Mouse (Mus musculus) hindbrain, embryonic 15.5 days (tissue): ENCODE measurements around the gene Anapc10. TPM values are rescaled to one million over a fixed set of nuclear protein-coding genes. Genes with fewer than 3 reads are reported as not detected.
"Not testable (repeated sequence)": the region's sequence is repeated elsewhere in the genome, so short reads cannot be mapped to it uniquely, and the experiment has no call there.

Source experiments
- ATAC-seq: fragments of 200-750 bp; cut with Nextera tagmentation; 2 replicates; pipeline ENCODE4 v1.8.0; 2017; ENCODE audit warnings: low read depth, moderate number of reproducible peaks, moderate TSS enrichment; ENCODE audit not compliant: low FRiP score
- H3K27ac ChIP-seq: fragments of 300-500 bp; sonication (generic); replicated peaks from 2 replicates; pipeline ENCODE4 v1.5.1; 2015; ENCODE audit warnings: mild to moderate bottlenecking, inconsistent platforms
- H3K27me3 ChIP-seq: fragments of 300-500 bp; sonication (generic); 2 replicates; pipeline ENCODE4 v1.6.1; 2015; ENCODE audit warnings: control low read depth, inconsistent platforms
- H3K36me3 ChIP-seq: fragments of 300-500 bp; sonication (generic); 2 replicates; pipeline ENCODE4 v1.6.1; 2015; ENCODE audit warnings: control low read depth, inconsistent platforms
- H3K4me1 ChIP-seq: fragments of 300-500 bp; sonication (generic); replicated peaks from 2 replicates; pipeline ENCODE4 v1.6.1; 2015; ENCODE audit warnings: control low read depth, inconsistent platforms
- H3K4me2 ChIP-seq: fragments of 300-500 bp; sonication (generic); 2 replicates; pipeline ENCODE4 v1.6.1; 2015; ENCODE audit warnings: moderate library complexity, mild to moderate bottlenecking, inconsistent platforms
- H3K4me3 ChIP-seq: fragments of 300-500 bp; sonication (generic); 2 replicates; pipeline ENCODE4 v1.5.1; 2015; ENCODE audit warnings: mild to moderate bottlenecking, inconsistent platforms
- H3K9ac ChIP-seq: fragments of 300-500 bp; sonication (generic); 2 replicates; pipeline ENCODE4 v1.6.1; 2015; ENCODE audit warnings: inconsistent platforms
- H3K9me3 ChIP-seq: fragments of 300-500 bp; sonication (generic); 2 replicates; pipeline ENCODE4 v1.6.1; 2016; ENCODE audit warnings: control low read depth, inconsistent platforms
- WGBS: fragments of 180-500 bp; shearing (Covaris S2); methylation state at CpG from one replicate; pipeline ENCODE4 v1.1.7; 2015; 5-methylcytosine and 5-hydroxymethylcytosine counted together
- polyA plus RNA-seq: library from polyadenylated mRNA; unstranded; fragments of >200 nt; fragmentation: Nextera tagmentation; extraction: Ambion mirVana; gene quantifications from 2 replicates; pipeline ENCODE4 v1.2.1, GENCODE M21; 2015

Gene Anapc10
- polyA plus RNA-seq, result 31.2 and 38.2 TPM in 2 replicates

DNA sequence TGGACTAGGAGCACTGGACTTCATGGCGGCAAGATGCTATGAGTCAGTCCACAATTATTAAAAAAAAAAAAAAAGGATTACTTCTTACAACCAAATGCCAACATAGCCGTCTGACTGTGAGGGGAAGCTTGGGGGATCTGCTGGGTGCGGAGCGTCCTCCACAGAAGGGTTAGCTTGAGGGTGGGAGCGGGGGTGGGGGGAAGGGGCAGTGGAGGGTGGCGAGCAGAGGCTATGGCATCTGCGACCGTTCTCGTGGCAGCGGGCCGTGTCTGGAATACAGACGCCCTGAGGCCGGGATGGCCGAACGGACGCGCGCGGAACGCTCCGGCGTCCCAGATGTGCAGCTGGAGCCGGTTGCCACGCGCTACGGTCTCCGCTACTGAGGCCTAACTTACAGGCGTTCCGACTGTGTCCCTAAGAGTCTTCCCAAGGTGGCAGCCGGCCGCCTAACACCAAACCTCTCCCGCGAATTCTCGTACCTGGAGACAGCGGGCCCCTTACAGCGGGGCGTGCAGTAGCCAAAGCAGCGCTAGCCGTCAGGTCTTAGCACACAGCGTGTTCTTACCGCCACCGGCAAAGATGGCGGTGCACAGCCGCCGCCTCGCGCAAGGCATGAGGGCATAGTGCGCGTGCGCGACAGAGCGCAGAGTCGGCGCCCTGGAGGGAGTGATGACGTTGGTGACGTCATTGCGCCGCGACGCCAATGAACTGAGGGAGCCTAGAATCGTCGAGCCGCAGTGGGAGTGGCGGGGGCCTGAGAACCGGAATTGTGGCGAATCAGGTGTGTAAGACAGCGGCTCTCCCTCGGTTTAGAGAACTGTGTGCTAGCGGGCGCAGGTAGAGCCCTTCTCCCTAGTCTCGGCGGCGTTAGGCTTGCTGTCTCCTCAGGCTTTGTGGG lies at the start of gene Anapc10, which contains the start of gene Abce1:
Gene Anapc10, plus strand, starts transcription at position 757 of the 898 bp plus-strand sequence.
Gene Abce1, minus strand, starts transcription at position 677 of the 898 bp plus-strand sequence.
- Histone ChIP-seq H3K4me3 (peak within 1 kb of the TSS; percentile 79), H3K4me2 (peak within 1 kb of the TSS; percentile 83), H3K9ac (peak within 1 kb of the TSS; percentile 79), H3K9me3 (no peaks in the 10 kb centered on the region), H3K36me3 (peaks cover 4% of the 10 kb centered on the region), H3K4me1 (peaks cover 13% of the 10 kb centered on the region), H3K27ac (peak within 1 kb of the TSS; percentile 89), H3K27me3 (no peaks in the 10 kb centered on the region)
- under 1% methylated on average over 73 of the region's 73 CpGs for WGBS
- peak; percentile 98 for ATAC-seq

DNA sequence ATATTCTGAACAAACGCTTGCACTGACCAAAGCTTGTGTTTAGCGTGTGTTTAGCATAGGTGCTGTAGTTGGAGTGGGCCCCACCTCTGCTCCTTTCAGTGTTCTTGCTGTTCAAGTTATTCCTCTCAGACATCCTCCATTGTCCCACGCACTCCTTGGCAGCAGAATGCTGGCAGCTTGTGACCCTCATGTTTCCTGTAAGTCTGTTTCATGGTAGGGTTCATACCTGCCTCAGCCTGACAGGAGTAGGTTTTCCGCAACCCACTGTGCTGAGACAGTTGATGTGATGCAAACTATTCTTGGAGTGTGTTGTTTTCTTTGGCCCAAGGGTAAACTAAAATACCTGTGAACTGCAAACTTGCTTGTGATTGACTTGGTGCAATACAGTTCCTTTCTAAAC lies 35.2 kb upstream of the Anapc10 start:
- no peaks in the 10 kb centered on the region for H3K27me3 ChIP-seq
- no peak overlapping the region for H3K27ac ChIP-seq
- 85% methylated on average over 4 of the region's 4 CpGs for WGBS
- no peak overlapping the region for H3K9ac ChIP-seq
- no peak overlapping the region for H3K4me3 ChIP-seq
- no peak for ATAC-seq
- peaks cover 30% of the 10 kb centered on the region for H3K36me3 ChIP-seq
- H3K4me2 ChIP-seq, result no peak overlapping the region
- peaks cover 5% of the 10 kb centered on the region; the same call in 1 of the 2 replicates for H3K4me1 ChIP-seq
- H3K9me3 ChIP-seq, result no peaks in the 10 kb centered on the region

DNA sequence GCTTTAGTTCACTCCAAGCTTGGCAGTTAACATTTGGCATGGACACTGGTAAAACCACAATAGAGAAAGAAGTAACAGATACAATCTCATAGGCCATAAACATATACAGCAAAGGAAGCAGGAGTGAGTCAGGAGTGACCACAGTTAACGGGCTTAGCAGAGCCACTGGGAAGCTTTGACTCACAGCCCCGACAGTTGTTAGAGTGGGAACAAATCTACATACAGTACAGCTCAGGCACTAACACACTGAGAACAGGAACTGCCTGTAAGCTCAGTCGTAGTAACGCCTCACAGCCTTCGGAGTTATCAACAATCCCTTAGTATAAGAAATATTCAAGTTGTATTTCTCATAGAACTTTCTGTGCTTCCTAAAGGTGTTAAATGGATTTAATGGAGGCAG lies 32.6 kb upstream of the Anapc10 start:
- Histone ChIP-seq H3K9ac (no peak overlapping the region), H3K4me1 (peaks cover 5% of the 10 kb centered on the region; the same call in 1 of the 2 replicates), H3K9me3 (no peaks in the 10 kb centered on the region), H3K27ac (no peak overlapping the region), H3K4me3 (no peak overlapping the region), H3K27me3 (no peaks in the 10 kb centered on the region), H3K36me3 (peaks cover 27% of the 10 kb centered on the region), H3K4me2 (no peak overlapping the region)
- WGBS, result 76% methylated on average over 5 of the region's 5 CpGs
- no peak for ATAC-seq

DNA sequence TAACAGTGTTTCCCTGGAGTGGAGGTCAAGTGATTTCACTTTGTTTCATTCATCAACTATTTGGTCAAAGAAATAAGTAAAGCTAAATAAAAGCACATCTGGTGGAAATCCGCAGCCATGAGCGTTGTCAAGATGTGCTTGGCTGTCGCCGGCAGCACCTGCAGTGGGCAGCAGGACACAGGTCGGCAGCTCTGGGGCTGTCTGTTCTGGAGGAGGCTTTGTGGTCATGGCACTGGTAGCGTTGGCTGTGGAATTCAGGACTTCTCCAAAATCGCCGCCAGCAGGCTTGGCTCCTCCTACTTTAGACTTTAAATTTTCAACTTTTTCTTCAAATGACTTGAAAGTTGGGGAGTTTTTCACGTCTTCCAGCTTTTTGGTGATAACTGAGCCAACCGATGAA lies 31.5 kb upstream of the Anapc10 start:
- not testable (repeated sequence) for H3K27ac ChIP-seq, H3K9ac ChIP-seq, H3K9me3 ChIP-seq, H3K4me3 ChIP-seq, H3K4me1 ChIP-seq, ATAC-seq, H3K27me3 ChIP-seq
- WGBS, result 49% methylated on average over 10 of the region's 10 CpGs
- peaks cover 29% of the 10 kb centered on the region for H3K36me3 ChIP-seq
- H3K4me2 ChIP-seq, result peak overlapping the region; percentile 52

DNA sequence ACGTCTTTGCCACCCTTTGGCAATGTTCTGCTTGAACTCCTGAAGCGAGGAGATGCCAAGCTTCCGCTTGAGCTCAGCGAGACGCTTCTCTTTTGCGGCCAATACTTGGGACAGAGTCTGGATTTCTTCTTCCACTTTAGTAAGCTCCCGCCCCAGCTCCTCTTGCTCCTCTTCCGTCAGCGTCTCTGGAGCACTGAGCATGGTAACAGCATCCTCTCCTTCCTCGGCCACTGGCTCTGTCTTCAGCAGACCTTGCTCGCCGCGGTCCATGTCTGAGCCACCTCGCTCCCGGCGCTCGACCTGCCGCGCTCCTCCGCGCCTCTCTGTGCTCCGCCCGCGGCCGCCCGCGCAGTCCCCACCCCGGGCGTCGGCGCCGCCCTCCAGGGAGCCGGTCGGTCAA lies 31.1 kb upstream of the Anapc10 start:
- peak overlapping the region; percentile 28 for H3K4me3 ChIP-seq

DNA sequence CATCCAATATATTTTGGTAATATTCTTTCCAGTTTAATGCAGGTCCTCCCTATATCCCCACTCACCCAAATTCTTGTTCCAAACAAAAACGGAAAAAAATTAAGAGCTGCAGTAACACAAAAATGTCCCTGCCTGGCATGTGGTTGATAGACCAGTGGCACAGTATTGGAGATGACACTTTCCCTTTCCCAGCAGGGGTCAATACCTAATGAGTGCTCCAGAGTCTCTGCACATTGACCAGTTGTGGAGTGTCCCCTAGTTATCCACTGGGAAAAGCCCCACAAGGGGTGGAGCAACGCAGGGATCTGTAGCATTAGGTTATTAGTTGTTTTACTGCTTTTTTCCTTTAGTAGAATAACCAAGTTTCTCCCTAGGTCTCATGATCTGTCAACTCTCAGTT lies 30.7 kb upstream of the Anapc10 start:
- Histone ChIP-seq H3K4me1 (peaks cover 5% of the 10 kb centered on the region; the same call in 1 of the 2 replicates), H3K4me3 (peak overlapping the region; percentile 28), H3K4me2 (peak overlapping the region; percentile 52), H3K27ac (no peak overlapping the region), H3K9ac (no peak overlapping the region), H3K9me3 (no peaks in the 10 kb centered on the region), H3K27me3 (no peaks in the 10 kb centered on the region), H3K36me3 (peaks cover 36% of the 10 kb centered on the region)
- no peak for ATAC-seq
- WGBS, result 50% methylated on average over 2 of the region's 2 CpGs

More for the DNA sequence above, 31.1 kb upstream of the Anapc10 start:
- WGBS, result 10% methylated on average over 34 of the region's 34 CpGs
- H3K9me3 ChIP-seq, result no peaks in the 10 kb centered on the region
- no peak overlapping the region for H3K9ac ChIP-seq
- H3K27me3 ChIP-seq, result no peaks in the 10 kb centered on the region
- peaks cover 32% of the 10 kb centered on the region for H3K36me3 ChIP-seq
- peak; percentile 72; the same call in 1 of the 2 replicates for ATAC-seq
- peak overlapping the region; percentile 52 for H3K4me2 ChIP-seq
- peaks cover 5% of the 10 kb centered on the region; the same call in 1 of the 2 replicates for H3K4me1 ChIP-seq
- no peak overlapping the region for H3K27ac ChIP-seq

DNA sequence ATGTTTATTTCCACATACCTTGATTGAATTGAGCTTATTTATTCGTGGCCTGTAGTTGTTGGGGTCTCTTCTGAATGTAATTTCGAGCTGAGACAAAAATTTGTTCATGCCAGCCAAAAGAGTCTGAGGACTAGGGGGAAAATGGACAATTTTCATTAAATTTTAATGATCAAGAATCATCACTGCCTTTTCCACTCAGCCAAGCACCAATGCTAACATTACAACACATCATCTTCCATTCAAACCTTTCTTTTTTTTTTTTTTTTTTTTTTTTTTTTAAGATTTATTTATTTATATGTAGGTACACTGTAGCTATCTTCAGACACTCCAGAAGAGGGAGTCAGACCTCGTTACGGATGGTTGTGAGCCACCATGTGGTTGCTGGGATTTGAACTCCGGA lies 25.7 kb upstream of the Anapc10 start:
- ATAC-seq, H3K4me1 ChIP-seq, H3K27me3 ChIP-seq, H3K9me3 ChIP-seq, H3K9ac ChIP-seq, H3K4me2 ChIP-seq, H3K27ac ChIP-seq, H3K4me3 ChIP-seq: not testable (repeated sequence)
- 93% methylated on average over 5 of the region's 5 CpGs for WGBS
- H3K36me3 ChIP-seq, result peaks cover 75% of the 10 kb centered on the region

DNA sequence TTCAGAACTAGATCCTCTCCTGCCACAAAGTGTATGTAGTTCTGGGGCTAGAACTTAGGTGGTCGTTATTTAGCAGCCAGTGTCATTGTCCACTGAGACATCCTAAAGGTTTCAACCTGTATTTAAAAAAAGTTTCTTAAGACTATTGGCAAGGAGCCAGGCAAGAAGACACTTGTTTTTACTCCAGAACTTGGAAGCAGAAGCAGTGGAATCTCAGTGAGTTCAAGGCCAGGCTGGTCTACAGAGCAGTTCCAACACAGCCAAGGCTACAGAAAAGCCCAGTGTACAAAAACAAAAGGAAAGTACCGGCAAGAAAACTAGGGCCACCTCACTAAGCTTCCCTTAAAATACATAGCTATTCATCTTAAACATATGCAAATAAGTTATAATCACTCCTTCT lies 19.1 kb upstream of the Anapc10 start:
- ATAC-seq, result no peak
- WGBS, result 87% methylated on average over 2 of the region's 2 CpGs
- Histone ChIP-seq H3K4me2 (no peak overlapping the region), H3K4me3 (no peak overlapping the region), H3K27me3 (no peaks in the 10 kb centered on the region), H3K27ac (no peak overlapping the region), H3K9me3 (no peaks in the 10 kb centered on the region), H3K9ac (no peak overlapping the region), H3K36me3 (peaks cover 70% of the 10 kb centered on the region), H3K4me1 (no peaks in the 10 kb centered on the region)

DNA sequence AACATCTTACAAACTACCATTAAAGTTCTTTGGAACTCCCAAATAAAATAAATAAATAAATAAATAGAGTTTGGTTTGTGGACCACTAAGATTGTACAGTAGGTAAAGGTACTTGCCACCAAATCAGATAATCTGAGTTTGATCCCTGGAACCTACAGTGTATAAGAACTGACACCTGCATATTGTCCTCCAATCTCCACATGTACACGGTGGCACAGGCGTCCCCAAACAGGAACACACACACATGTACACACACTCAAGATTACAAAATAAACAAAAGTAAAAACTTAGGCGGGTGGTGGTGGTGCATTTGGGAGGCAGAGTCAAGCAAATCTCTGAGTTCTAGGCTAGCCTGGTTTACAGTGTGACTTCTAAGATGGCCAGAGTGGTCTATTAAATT lies 4.9 kb upstream of the Anapc10 start:
- WGBS, result 95% methylated on average over 3 of the region's 3 CpGs
- ATAC-seq, result no peak
- Histone ChIP-seq H3K4me3 (no peak overlapping the region), H3K9ac (no peak overlapping the region), H3K27ac (no peak overlapping the region), H3K4me2 (no peak overlapping the region), H3K27me3 (no peaks in the 10 kb centered on the region), H3K36me3 (peaks cover 38% of the 10 kb centered on the region), H3K9me3 (no peaks in the 10 kb centered on the region), H3K4me1 (peaks cover 5% of the 10 kb centered on the region)

DNA sequence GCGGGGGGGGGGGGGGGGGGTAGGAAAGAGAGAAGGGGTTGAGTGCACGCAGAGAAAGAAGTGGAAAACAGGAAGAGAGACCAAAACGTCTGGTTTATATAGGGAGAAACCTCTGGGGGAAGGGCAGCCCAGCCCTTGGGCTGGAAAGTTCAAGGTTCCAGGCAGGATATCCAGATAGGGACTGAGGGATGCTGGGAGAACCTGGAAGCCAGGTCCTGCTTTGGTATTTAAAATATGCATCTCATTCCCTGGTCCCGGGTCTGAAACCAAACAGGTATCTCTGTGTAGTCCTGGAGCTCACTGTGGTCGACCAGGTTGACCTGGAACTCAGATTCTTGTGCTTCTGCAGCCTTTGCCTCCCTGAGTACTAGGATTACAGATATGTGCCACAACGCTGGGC lies 1.1 kb downstream of the Anapc10 start:
- H3K27me3 ChIP-seq, result no peaks in the 10 kb centered on the region
- H3K27ac ChIP-seq, result no peak overlapping the region
- WGBS, result 59% methylated on average over 5 of the region's 6 CpGs
- H3K9me3 ChIP-seq, result no peaks in the 10 kb centered on the region
- H3K36me3 ChIP-seq, result peaks cover 7% of the 10 kb centered on the region; the same call in 1 of the 2 replicates
- H3K4me1 ChIP-seq, result peaks cover 13% of the 10 kb centered on the region
- peak overlapping the region; percentile 63 for H3K4me2 ChIP-seq
- ATAC-seq, result no peak
- H3K9ac ChIP-seq, result no peak overlapping the region
- no peak overlapping the region for H3K4me3 ChIP-seq

DNA sequence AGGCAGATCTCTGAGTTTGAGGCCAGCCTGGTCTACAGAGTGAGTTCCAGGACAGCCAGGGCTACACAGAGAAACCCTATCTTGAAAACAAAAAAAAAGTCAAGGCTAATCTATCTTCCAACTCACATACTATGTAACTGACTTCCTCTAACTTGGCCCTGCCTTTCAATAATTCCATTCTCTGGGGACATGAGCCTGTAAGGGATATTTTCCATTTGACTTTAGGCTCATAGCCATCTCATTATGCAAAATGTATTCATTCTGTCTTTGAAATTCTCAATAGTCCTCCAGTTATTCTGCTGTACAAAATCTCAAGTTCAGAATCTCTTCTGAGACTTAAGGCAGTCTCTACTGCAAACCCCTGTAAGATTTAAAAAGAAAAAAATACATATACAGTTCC lies 9.9 kb downstream of the Anapc10 start:
- Histone ChIP-seq H3K27ac (no peak overlapping the region), H3K27me3 (no peaks in the 10 kb centered on the region), H3K4me3 (no peak overlapping the region), H3K9me3 (no peaks in the 10 kb centered on the region), H3K36me3 (peaks cover 39% of the 10 kb centered on the region), H3K4me2 (no peak overlapping the region), H3K9ac (no peak overlapping the region), H3K4me1 (no peaks in the 10 kb centered on the region)
- no peak for ATAC-seq

DNA sequence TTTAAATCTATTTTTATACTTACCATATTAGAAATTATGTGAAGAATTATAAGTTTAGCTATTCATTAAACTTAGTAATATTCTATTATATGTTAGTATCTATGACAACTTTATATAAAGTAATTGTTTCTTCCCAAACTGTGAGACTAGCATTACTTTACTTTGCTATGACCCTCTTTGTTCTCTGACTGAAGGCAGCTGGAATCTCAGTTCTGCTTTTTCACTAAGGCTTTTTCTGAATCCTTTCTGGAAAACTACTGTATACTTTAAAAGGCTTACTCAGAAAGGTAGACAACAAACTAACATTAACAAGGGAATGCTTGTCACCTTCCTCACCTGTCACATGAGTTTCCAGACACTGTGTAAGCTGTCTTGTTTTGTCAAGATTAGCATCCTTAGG lies 11.7 kb downstream of the Anapc10 start:
- ATAC-seq, result no peak
- no peaks in the 10 kb centered on the region for H3K9me3 ChIP-seq
- H3K9ac ChIP-seq, result no peak overlapping the region
- H3K27ac ChIP-seq, result no peak overlapping the region
- H3K4me3 ChIP-seq, result no peak overlapping the region
- H3K36me3 ChIP-seq, result peaks cover 29% of the 10 kb centered on the region
- no peak overlapping the region for H3K4me2 ChIP-seq
- H3K27me3 ChIP-seq, result no peaks in the 10 kb centered on the region
- no peaks in the 10 kb centered on the region for H3K4me1 ChIP-seq
